Mouse (Mus musculus) MEL (cell line): Measurements from ENCODE around the gene Tbccd1. TPM values are rescaled to one million over a fixed set of nuclear protein-coding genes. Genes with fewer than 3 reads are reported as not detected.
A peak's percentile ranks its signal among the peaks of the same experiment; 100 is the strongest.

Experiments
- DNase-seq: peaks from one replicate; pipeline ENCODE4 v3.0.0; 2011; ENCODE audit warnings: low read depth, low spot score
- H3K27ac ChIP-seq: 2 replicates; pipeline ENCODE4 v1.5.1; 2012; ENCODE audit warnings: low read depth, mild to moderate bottlenecking, control low read depth, low read length, moderate library complexity; ENCODE audit not compliant: control insufficient read depth
- H3K27me3 ChIP-seq, 2 experiments: fragments of 150-350 bp in 1 of 2; sonication (generic) in 1 of 2; 2 replicates each; pipeline ENCODE4 v1.6.1; 2012; ENCODE audit warnings: low read length in 2 of 2, mild to moderate bottlenecking in 2 of 2, improper control_type of control experiment in 1 of 2, moderate library complexity in 1 of 2; ENCODE audit not compliant: insufficient read depth in 2 of 2, control insufficient read depth in 1 of 2
- H3K36me3 ChIP-seq, 2 experiments: 2 replicates each; pipeline ENCODE4 v1.6.1; 2012 to 2014; ENCODE audit warnings: low read length in 2 of 2, improper control_type of control experiment in 1 of 2, inconsistent platforms in 1 of 2, mild to moderate bottlenecking in 1 of 2; ENCODE audit not compliant: insufficient read depth in 2 of 2, control insufficient read depth in 1 of 2
- H3K4me1 ChIP-seq, 2 experiments: fragments of 150-350 bp in 1 of 2; sonication (generic) in 1 of 2; 2 replicates each; pipeline ENCODE4 v1.6.1; 2012; ENCODE audit warnings: low read length in 2 of 2, improper control_type of control experiment in 1 of 2, mild to moderate bottlenecking in 1 of 2; ENCODE audit not compliant: insufficient read depth in 2 of 2, control insufficient read depth in 1 of 2
- H3K4me3 ChIP-seq, 2 experiments: fragments of 150-350 bp in 1 of 2; sonication (generic) in 1 of 2; 2 replicates each; pipeline ENCODE4 v1.5.1; 2012; ENCODE audit warnings: low read depth in 2 of 2, low read length in 2 of 2, mild to moderate bottlenecking in 2 of 2, moderate library complexity in 2 of 2, control low read depth in 1 of 2, improper control_type of control experiment in 1 of 2; ENCODE audit not compliant: control insufficient read depth in 1 of 2, insufficient read depth in 1 of 2
- H3K79me2 ChIP-seq: 2 replicates; pipeline ENCODE4 v1.6.1; 2012; ENCODE audit warnings: mild to moderate bottlenecking, low read length, moderate library complexity; ENCODE audit not compliant: control insufficient read depth, poor library complexity, insufficient read depth
- H3K9ac ChIP-seq: 2 replicates; pipeline ENCODE4 v1.6.1; 2012; ENCODE audit warnings: low read depth, mild to moderate bottlenecking, control low read depth, low read length, moderate library complexity; ENCODE audit not compliant: control insufficient read depth, poor library complexity, severe bottlenecking
- H3K9me3 ChIP-seq: fragments of 150-350 bp; sonication (generic); replicated peaks from 2 replicates; pipeline ENCODE4 v1.6.1; 2012; ENCODE audit warnings: mild to moderate bottlenecking, low read length, improper control_type of control experiment, moderate library complexity; ENCODE audit not compliant: insufficient read depth
- ETS1 ChIP-seq: IDR thresholded peaks from 2 replicates; pipeline ENCODE4 v1.6.1; 2012; ENCODE audit warnings: low read depth, mild to moderate bottlenecking, inconsistent platforms, low read length, improper control_type of control experiment, moderate library complexity
- GABPA ChIP-seq: IDR thresholded peaks from 2 replicates; pipeline ENCODE4 v1.6.1; 2012; ENCODE audit warnings: low read depth, mild to moderate bottlenecking, inconsistent platforms, low read length, improper control_type of control experiment, moderate library complexity
- HCFC1 ChIP-seq: IDR thresholded peaks from 2 replicates; pipeline ENCODE4 v1.6.1; 2012; ENCODE audit warnings: low read depth, mild to moderate bottlenecking, inconsistent platforms, low read length, improper control_type of control experiment, moderate library complexity
- KAT2A ChIP-seq: conservative IDR thresholded peaks from 2 replicates; pipeline ENCODE4 v1.6.1; 2012; ENCODE audit warnings: low read depth, low read length, improper control_type of control experiment, inconsistent platforms
- MAX ChIP-seq: IDR thresholded peaks from 2 replicates; pipeline ENCODE4 v1.6.1; 2011; ENCODE audit warnings: low read length, improper control_type of control experiment
- MAZ ChIP-seq: IDR thresholded peaks from 2 replicates; pipeline ENCODE4 v1.6.1; 2012; ENCODE audit warnings: low read depth, mild to moderate bottlenecking, inconsistent platforms, low read length, improper control_type of control experiment
- MEF2A ChIP-seq: IDR thresholded peaks from 2 replicates; pipeline ENCODE4 v1.6.1; 2014; ENCODE audit warnings: low read depth, mild to moderate bottlenecking, inconsistent platforms, low read length, improper control_type of control experiment; ENCODE audit not compliant: poor library complexity, insufficient replicate concordance, severe bottlenecking; ENCODE audit errors: extremely low read depth
- MYB ChIP-seq: IDR thresholded peaks from 2 replicates; pipeline ENCODE4 v1.6.1; 2011; ENCODE audit warnings: mild to moderate bottlenecking, low read depth, low read length, improper control_type of control experiment
- MYC ChIP-seq: IDR thresholded peaks from 2 replicates; pipeline ENCODE4 v1.6.1; 2011; ENCODE audit warnings: low read depth, mild to moderate bottlenecking, low read length, improper control_type of control experiment, moderate library complexity
- NRF1 ChIP-seq: IDR thresholded peaks from 2 replicates; pipeline ENCODE4 v1.6.1; 2014; ENCODE audit warnings: low read depth, mild to moderate bottlenecking, inconsistent platforms, low read length, improper control_type of control experiment, moderate library complexity; ENCODE audit not compliant: poor library complexity, insufficient read depth, severe bottlenecking
- POLR2A ChIP-seq, 2 experiments: IDR thresholded peaks; 2 replicates each; pipeline ENCODE4 v1.6.1; 2011 to 2012; ENCODE audit warnings: low read length in 2 of 2, mild to moderate bottlenecking in 2 of 2, control low read depth in 1 of 2, improper control_type of control experiment in 1 of 2, low read depth in 1 of 2, moderate library complexity in 1 of 2; ENCODE audit not compliant: control insufficient read depth in 1 of 2, insufficient read depth in 1 of 2, poor library complexity in 1 of 2
- SIN3A ChIP-seq: IDR thresholded peaks from 2 replicates; pipeline ENCODE4 v1.6.1; 2012; ENCODE audit warnings: low read length, improper control_type of control experiment, inconsistent platforms
- TAL1 ChIP-seq: IDR thresholded peaks from 2 replicates; pipeline ENCODE4 v1.6.1; 2012; ENCODE audit warnings: mild to moderate bottlenecking, inconsistent platforms, low read length, moderate library complexity, mixed read lengths
- UBTF ChIP-seq: IDR thresholded peaks from 2 replicates; pipeline ENCODE4 v1.6.1; 2012; ENCODE audit warnings: low read depth, mild to moderate bottlenecking, inconsistent platforms, low read length, improper control_type of control experiment, moderate library complexity, borderline replicate concordance; ENCODE audit not compliant: insufficient read depth
- USF2 ChIP-seq, 2 experiments: IDR thresholded peaks; 2 replicates each; pipeline ENCODE4 v1.6.1; 2011 to 2012; ENCODE audit warnings: improper control_type of control experiment in 2 of 2, low read length in 2 of 2, borderline replicate concordance in 1 of 2, inconsistent platforms in 1 of 2, low read depth in 1 of 2, mild to moderate bottlenecking in 1 of 2; ENCODE audit not compliant: insufficient read depth in 1 of 2
- ZC3H11A ChIP-seq: IDR thresholded peaks from 2 replicates; pipeline ENCODE4 v1.6.1; 2012; ENCODE audit warnings: low read depth, mild to moderate bottlenecking, inconsistent platforms, low read length, improper control_type of control experiment
- ZKSCAN1 ChIP-seq: IDR thresholded peaks from 2 replicates; pipeline ENCODE4 v1.6.1; 2012; ENCODE audit warnings: low read depth, mild to moderate bottlenecking, inconsistent platforms, low read length, improper control_type of control experiment, moderate library complexity
- ZMIZ1 ChIP-seq: IDR thresholded peaks from 2 replicates; pipeline ENCODE4 v1.6.1; 2012; ENCODE audit warnings: low read depth, mild to moderate bottlenecking, inconsistent platforms, low read length, improper control_type of control experiment, moderate library complexity
- polyA plus RNA-seq, 2 experiments: library from polyadenylated mRNA; stranded (reverse) in 1 of 2; unstranded in 1 of 2; fragments of >175 nt in 1 of 2; fragments of >200 nt in 1 of 2; gene quantifications; 2 replicates each; pipeline versions ENCODE4 v1.2.1 to v1.2.4; 2012; ENCODE audit warnings: low replicate concordance in 2 of 2, low read depth in 1 of 2; ENCODE audit not compliant: insufficient read length in 2 of 2, insufficient read depth in 1 of 2, missing spikeins in 1 of 2
- total RNA-seq: library from RNA; depleted of rRNA; stranded (reverse); fragments of 300-350 nt; gene quantifications from 2 replicates; pipeline ENCODE4 v1.2.3, GENCODE M21; 2012

The Tbccd1 gene
- total and polyA plus RNA-seq, 3 experiments, result 23.8 to 28.7 TPM; not detected in 1

GRCm38 (mm10) chr16:22894095-22894494, 36.6 kb upstream of the Tbccd1 start:
- Histone ChIP-seq H3K36me3 (peaks cover 0 to 12% of the 10 kb centered on the region in 2 experiments; a peak in 1 of 4 replicates), H3K9me3 (no peaks in the 10 kb centered on the region), H3K4me3 (no peak overlapping the region), H3K4me1 (peaks cover 0 to 16% of the 10 kb centered on the region in 2 experiments; a peak in 3 of 4 replicates), H3K27ac (no peak overlapping the region), H3K27me3 (peaks cover 0 to 2% of the 10 kb centered on the region in 2 experiments; a peak in 1 of 4 replicates), H3K9ac (no peak overlapping the region), H3K79me2 (no peaks in the 10 kb centered on the region)
- DNase-seq, result no peak
- TF ChIP-seq HCFC1, result no peak
- no peak for TF ChIP-seq ZMIZ1
- TF ChIP-seq KAT2A, result no peak
- no peak for TF ChIP-seq SIN3A
- no peak for TF ChIP-seq TAL1
- TF ChIP-seq USF2 (IDR thresholded peaks at IDR 0.05; ENCODE audit: borderline replicate concordance in 1 of 2, insufficient read depth in 1 of 2, low read depth in 1 of 2, low read length in 2 of 2), result no peak
- TF ChIP-seq ETS1, result no peak
- TF ChIP-seq GABPA, result no peak
- no peak for TF ChIP-seq ZC3H11A
- TF ChIP-seq NRF1, result no peak
- no peak for TF ChIP-seq MYB
- TF ChIP-seq ZKSCAN1, result no peak
- no peak for TF ChIP-seq MEF2A
- TF ChIP-seq UBTF, result no peak
- no peak for TF ChIP-seq MAZ
- no peak for TF ChIP-seq MAX
- TF ChIP-seq POLR2A (IDR thresholded peaks at IDR 0.05; ENCODE audit: control insufficient read depth in 1 of 2, insufficient read depth in 1 of 2, low read depth in 1 of 2, low read length in 2 of 2, poor library complexity in 1 of 2), result no peak
- TF ChIP-seq MYC, result no peak

- no peak overlapping the region for H3K9ac ChIP-seq
- peaks cover 0 to 13% of the 10 kb centered on the region in 2 experiments; a peak in 1 of 4 replicates for H3K36me3 ChIP-seq
- no peaks in the 10 kb centered on the region for H3K9me3 ChIP-seq
- H3K4me3 ChIP-seq, result no peak overlapping the region
- no peaks in the 10 kb centered on the region for H3K27me3 ChIP-seq
- no peaks in the 10 kb centered on the region for H3K79me2 ChIP-seq
- TF ChIP-seq SIN3A (no peak), MYC (no peak), MAZ (no peak), TAL1 (0 out of 2 replicates have a peak, but pooled peaks have one; percentile 2)
- H3K27ac ChIP-seq, result no peak overlapping the region
- H3K4me1 ChIP-seq, result peaks cover 0 to 17% of the 10 kb centered on the region in 2 experiments; a peak in 3 of 4 replicates
- DNase-seq, result no peak
Observed at GRCm38 (mm10) chr16:22891733-22892154, 34.3 kb upstream of the Tbccd1 start.
